Mouse (Mus musculus) embryonic fibroblast, embryonic 13.5 days (primary cell): ENCODE measurements around the gene Cotl1.

Source experiments
- CTCF ChIP-seq: IDR thresholded peaks from 2 replicates; pipeline ENCODE4 v1.5.1; 2011; ENCODE audit warnings: mild to moderate bottlenecking, control low read depth, low read length, moderate library complexity, borderline replicate concordance; ENCODE audit not compliant: insufficient read depth
- POLR2A ChIP-seq: IDR thresholded peaks from 2 replicates; pipeline ENCODE4 v1.6.1; 2011; ENCODE audit warnings: low read depth, mild to moderate bottlenecking, control low read depth, low read length, moderate library complexity

DNA sequence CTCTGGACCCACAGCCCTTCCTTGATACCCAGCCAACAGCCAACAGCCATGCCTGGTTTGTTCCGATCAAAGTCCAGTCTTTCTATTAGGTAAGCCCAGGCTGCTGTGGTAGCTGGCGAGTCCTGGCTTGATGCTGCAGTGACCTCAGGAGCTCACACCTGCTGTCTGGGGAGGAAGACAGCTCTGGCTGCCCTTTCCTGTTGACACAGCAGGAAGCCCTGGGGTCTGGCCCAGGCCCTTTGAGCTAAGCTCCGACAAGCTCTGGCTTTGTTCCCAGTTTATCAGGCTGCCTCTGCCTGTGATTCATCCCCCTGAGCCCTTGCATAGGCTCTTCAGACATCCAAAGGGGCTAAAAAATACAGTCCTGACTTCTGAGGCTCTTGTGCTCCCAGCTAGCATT, 45.3 kb upstream of the Cotl1 start:
- TF ChIP-seq POLR2A: no peak
- no peak for TF ChIP-seq CTCF
